Mouse (Mus musculus) limb, embryonic 15.5 days (tissue): ENCODE data around the gene Zfp775. TPM values are rescaled to one million over a fixed set of nuclear protein-coding genes. Genes with fewer than 3 reads are reported as not detected.

Experiments
- ATAC-seq: fragments of 200-750 bp; cut with Nextera tagmentation; 2 replicates; pipeline ENCODE4 v1.8.0; 2017; ENCODE audit warnings: low read depth, moderate TSS enrichment; ENCODE audit not compliant: insufficient number of reproducible peaks, low FRiP score, low TSS enrichment
- H3K27ac ChIP-seq: fragments of 300-500 bp; sonication (generic); 2 replicates; pipeline ENCODE4 v1.5.1; 2015; ENCODE audit warnings: moderate library complexity, mild to moderate bottlenecking, inconsistent platforms
- H3K27me3 ChIP-seq: fragments of 300-500 bp; sonication (generic); 2 replicates; pipeline ENCODE4 v1.6.1; 2015; ENCODE audit warnings: inconsistent platforms
- H3K36me3 ChIP-seq: fragments of 300-500 bp; sonication (generic); 2 replicates; pipeline ENCODE4 v1.6.1; 2015; ENCODE audit warnings: inconsistent platforms
- H3K4me1 ChIP-seq: fragments of 300-500 bp; sonication (generic); 2 replicates; pipeline ENCODE4 v1.6.1; 2015; ENCODE audit warnings: inconsistent platforms
- H3K4me2 ChIP-seq: fragments of 300-500 bp; sonication (generic); 2 replicates; pipeline ENCODE4 v1.6.1; 2015; ENCODE audit warnings: mild to moderate bottlenecking, inconsistent platforms
- H3K4me3 ChIP-seq: fragments of 300-500 bp; sonication (generic); 2 replicates; pipeline ENCODE4 v1.5.1; 2015; ENCODE audit warnings: mild to moderate bottlenecking, inconsistent platforms
- H3K9ac ChIP-seq: fragments of 300-500 bp; sonication (generic); 2 replicates; pipeline ENCODE4 v1.6.1; 2015; ENCODE audit warnings: inconsistent platforms
- H3K9me3 ChIP-seq: fragments of 300-500 bp; sonication (generic); 2 replicates; pipeline ENCODE4 v1.6.1; 2016; ENCODE audit warnings: inconsistent platforms
- WGBS: fragments of 180-500 bp; shearing (Covaris S2); methylation state at CpG from one replicate; pipeline ENCODE4 v1.1.7; 2015; 5-methylcytosine and 5-hydroxymethylcytosine counted together
- polyA plus RNA-seq: library from polyadenylated mRNA; unstranded; fragments of >200 nt; fragmentation: Nextera tagmentation; extraction: Ambion mirVana; gene quantifications from 2 replicates; pipeline ENCODE4 v1.2.1, GENCODE M21; 2015

Zfp775 gene
- polyA plus RNA-seq, 1 experiment from 2014 or later, result 5.4 TPM

DNA sequence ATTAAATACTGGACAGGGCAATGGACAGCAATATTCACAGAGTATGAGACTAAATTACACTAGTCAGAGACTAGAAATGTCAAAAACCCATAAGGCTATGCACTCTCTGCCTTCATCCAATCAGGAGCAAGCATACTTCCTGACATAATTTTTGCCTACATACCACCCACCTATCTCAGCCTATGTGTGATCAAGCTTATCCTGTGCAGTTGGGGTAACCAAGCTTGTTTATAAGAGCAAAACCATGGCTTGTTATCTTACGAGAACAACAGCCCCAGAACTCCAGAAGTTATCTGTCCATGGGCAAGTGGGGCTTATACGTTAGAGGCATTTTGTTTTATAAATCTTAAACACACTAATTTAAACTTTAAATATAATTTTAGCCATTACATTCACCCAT is 33.2 kb downstream of the Zfp775 start:
- no peak overlapping the region for H3K4me3 ChIP-seq
- no peaks in the 10 kb centered on the region for H3K9me3 ChIP-seq
- H3K9ac ChIP-seq, result no peak overlapping the region
- H3K36me3 ChIP-seq, result no peaks in the 10 kb centered on the region
- no peak for ATAC-seq
- H3K4me2 ChIP-seq, result no peak overlapping the region
- peaks cover 2% of the 10 kb centered on the region for H3K27me3 ChIP-seq
- no peak overlapping the region for H3K27ac ChIP-seq
- no peaks in the 10 kb centered on the region for H3K4me1 ChIP-seq
- 78% methylated on average over 2 of the region's 2 CpGs for WGBS

DNA sequence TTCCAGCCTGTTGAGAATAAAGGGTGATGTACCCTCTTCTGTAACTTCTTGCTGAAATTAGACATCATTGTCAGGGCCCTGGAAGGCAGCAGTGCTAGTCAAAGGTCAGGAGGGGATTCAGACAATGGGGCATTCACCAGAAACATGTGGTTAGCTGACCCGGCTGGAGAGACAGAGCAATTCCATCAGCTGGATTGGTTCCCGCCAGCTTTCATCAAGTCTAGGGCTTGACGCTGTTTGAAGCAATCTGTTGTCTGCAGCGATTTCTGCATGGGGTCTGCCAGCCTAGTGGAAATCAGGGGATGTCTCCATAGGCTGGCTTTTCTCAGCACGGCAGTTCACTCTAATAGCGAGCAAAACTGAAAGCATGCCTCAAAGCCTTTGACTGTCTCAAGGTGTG is 34.7 kb downstream of the Zfp775 start:
- 63% methylated on average over 6 of the region's 6 CpGs for WGBS
- no peaks in the 10 kb centered on the region for H3K27me3 ChIP-seq
- H3K4me3 ChIP-seq, result no peak overlapping the region
- H3K36me3 ChIP-seq, result no peaks in the 10 kb centered on the region
- no peak for ATAC-seq
- H3K27ac ChIP-seq, result no peak overlapping the region
- H3K9ac ChIP-seq, result no peak overlapping the region
- no peaks in the 10 kb centered on the region for H3K9me3 ChIP-seq
- H3K4me1 ChIP-seq, result no peaks in the 10 kb centered on the region
- no peak overlapping the region for H3K4me2 ChIP-seq

DNA sequence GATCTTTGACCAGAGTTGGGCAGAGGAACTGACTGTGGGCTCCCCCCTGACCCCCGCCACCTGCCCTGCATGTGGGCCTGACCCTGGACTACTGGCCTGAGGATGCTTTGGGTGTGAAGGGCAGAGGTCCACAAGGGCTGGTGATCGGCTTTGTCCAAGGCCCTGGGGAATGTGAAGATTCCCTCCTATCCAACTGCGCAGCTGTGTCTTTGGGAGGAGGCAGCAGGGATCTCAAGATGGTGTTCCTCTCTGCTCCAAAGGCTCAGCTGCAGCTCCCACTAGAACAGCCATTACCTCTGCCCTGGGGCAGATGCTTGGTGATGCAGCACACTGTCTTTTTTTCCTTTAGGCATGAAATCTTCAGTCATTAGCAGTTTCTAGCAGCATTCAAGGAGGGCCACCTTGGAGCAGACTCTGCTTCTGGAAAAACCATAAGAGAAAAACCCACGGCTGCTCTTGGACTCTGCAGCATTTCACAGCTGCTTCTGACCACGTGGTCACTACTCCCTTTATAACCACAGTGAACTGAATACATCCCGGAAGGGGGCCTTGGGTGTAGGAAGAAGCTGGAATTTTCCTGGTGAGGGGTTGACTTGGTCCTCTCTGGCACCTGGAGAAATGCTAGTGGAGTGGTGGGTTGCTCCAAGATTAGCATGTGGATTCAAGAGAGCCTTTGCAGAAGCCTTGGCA is 36.1 kb downstream of the Zfp775 start:
- WGBS, result 59% methylated on average over 6 of the region's 6 CpGs
- no peaks in the 10 kb centered on the region for H3K36me3 ChIP-seq
- H3K4me1 ChIP-seq, result no peaks in the 10 kb centered on the region
- no peak overlapping the region for H3K4me3 ChIP-seq
- H3K9me3 ChIP-seq, result no peaks in the 10 kb centered on the region
- H3K4me2 ChIP-seq, result no peak overlapping the region
- ATAC-seq, result no peak
- H3K27me3 ChIP-seq, result no peaks in the 10 kb centered on the region
- H3K27ac ChIP-seq, result no peak overlapping the region
- H3K9ac ChIP-seq, result no peak overlapping the region

DNA sequence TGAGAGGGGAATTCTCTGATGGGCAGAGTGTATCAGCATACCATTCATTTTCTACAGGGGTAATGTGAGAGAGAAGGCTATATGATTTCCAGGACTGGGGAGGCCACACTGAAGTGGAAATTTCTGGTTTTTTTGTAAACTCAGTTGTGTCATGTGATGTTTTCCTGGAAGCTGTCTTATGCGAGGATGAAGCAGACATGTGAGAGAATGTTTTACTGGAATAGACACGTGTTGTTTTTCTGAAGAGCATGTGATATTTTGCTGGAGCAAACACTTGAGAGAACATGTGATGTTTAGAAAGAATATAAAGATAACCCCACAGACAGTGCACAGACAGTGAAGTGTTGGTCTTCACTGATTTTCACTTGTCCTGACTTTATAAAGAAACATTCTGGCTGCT is 36.7 kb downstream of the Zfp775 start:
- Histone ChIP-seq H3K27me3 (no peaks in the 10 kb centered on the region), H3K27ac (no peak overlapping the region), H3K9ac (no peak overlapping the region), H3K4me3 (no peak overlapping the region), H3K36me3 (no peaks in the 10 kb centered on the region), H3K4me2 (no peak overlapping the region), H3K9me3 (no peaks in the 10 kb centered on the region), H3K4me1 (no peaks in the 10 kb centered on the region)
- 68% methylated on average over 2 of the region's 2 CpGs for WGBS
- no peak for ATAC-seq

DNA sequence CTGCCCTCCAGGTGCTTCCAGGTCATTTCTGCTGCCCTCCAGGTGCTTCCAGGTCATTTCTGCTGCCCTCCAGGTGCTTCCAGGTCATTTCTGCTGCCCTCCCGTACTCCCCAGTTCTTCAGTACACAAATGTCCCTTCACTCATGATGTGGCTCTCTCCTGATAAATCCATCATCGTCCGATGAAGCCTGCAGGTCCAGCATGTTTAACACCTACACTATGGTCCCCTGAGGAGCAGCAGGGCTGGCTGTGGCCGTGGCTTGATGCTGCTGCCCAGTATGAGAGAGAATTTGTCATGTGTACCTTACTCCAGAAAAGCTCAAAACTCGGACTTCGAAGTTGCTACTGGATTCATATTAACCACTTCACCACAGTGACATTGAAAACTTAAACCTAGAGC is 39.5 kb downstream of the Zfp775 start:
- H3K4me3 ChIP-seq, result no peak overlapping the region
- no peak overlapping the region for H3K4me2 ChIP-seq
- H3K9me3 ChIP-seq, result no peaks in the 10 kb centered on the region
- no peaks in the 10 kb centered on the region for H3K36me3 ChIP-seq
- H3K27me3 ChIP-seq, result no peaks in the 10 kb centered on the region
- WGBS, result 59% methylated on average over 6 of the region's 6 CpGs
- no peak overlapping the region for H3K9ac ChIP-seq
- no peak for ATAC-seq
- H3K4me1 ChIP-seq, result no peaks in the 10 kb centered on the region
- no peak overlapping the region for H3K27ac ChIP-seq

DNA sequence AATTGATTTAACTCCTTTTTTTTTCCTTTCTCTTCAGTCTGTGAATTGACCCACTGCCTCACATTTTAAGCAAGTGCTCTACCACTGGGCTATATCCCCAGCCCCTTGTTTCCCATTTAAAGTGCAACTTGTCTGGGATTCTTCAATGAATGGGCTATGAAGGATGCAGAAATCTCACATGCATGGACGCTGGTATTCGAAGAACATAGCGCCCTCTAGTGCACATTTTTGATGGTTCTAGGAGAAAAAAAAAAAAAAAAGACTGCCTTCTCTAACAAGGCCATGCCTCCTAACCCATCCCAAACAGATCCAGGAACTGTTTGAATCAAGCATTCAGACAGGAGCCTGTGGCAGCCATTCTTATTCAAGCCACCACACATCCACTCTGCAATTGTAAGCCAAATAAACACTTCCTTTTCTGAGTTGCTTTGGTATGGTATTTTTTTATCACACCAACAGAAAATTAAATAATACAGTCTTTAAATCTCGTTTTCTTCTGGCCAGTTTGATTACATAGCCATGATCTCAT is 41.0 kb downstream of the Zfp775 start:
- Histone ChIP-seq H3K9me3 (no peaks in the 10 kb centered on the region), H3K27ac (no peak overlapping the region), H3K36me3 (no peaks in the 10 kb centered on the region), H3K4me1 (no peaks in the 10 kb centered on the region), H3K4me3 (no peak overlapping the region), H3K9ac (no peak overlapping the region), H3K4me2 (no peak overlapping the region), H3K27me3 (no peaks in the 10 kb centered on the region)
- 18% methylated on average over 4 of the region's 4 CpGs for WGBS
- ATAC-seq, result no peak

DNA sequence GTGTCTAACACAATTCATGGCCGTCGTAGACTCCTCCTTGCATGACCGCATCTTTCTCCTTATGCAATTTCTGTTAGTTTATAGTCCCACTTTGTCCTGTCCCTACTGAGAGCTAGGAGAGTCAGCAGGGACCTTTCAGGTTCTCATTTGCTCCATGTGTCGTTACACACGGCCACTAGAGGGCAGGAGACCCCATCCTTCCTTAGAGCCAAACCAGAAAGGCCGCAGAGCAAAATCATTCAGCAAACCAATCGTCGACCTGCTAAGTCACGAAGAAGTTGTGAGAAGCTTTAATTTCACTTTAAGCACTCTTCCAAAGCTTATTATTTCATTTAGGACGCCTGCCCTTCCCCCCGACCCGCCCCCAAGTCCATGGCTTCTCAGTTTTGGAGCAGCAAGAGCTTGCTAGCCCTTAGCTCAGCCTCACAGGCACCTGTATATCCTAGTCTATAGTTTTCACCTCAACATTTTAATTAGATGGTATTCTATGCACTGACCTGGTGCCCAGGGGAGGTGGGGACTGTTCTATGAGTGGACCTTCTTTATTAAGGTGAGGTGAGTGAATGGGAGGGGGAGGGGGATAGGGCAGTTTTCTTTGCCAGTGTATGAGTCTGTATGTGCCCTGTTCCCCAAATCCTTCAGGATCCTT is 43.9 kb downstream of the Zfp775 start:
- Histone ChIP-seq H3K4me3 (no peak overlapping the region), H3K27ac (no peak overlapping the region), H3K9ac (no peak overlapping the region), H3K4me2 (no peak overlapping the region), H3K27me3 (no peaks in the 10 kb centered on the region), H3K36me3 (no peaks in the 10 kb centered on the region), H3K4me1 (no peaks in the 10 kb centered on the region), H3K9me3 (no peaks in the 10 kb centered on the region)
- ATAC-seq, result no peak
- 9% methylated on average over 12 of the region's 12 CpGs for WGBS

DNA sequence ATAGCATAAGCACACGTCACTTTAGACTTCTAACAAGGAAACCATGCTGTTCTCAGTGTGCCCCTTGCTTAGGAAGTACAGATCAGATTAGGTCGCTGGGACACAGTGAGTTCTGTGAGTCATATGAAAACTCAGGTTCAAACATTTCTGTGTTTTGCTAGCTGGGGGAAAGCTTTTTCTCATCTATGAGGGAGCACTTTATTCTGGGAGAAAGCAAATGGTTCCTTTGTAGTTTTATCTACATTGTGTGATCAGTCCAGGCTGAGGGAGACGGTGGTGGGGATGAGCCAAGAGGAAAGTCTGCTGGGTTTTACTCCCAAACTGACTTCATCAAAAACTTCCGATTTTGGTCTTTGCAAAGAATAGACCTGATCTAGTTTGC is 44.4 kb downstream of the Zfp775 start:
- no peak overlapping the region for H3K9ac ChIP-seq
- ATAC-seq, result no peak
- no peaks in the 10 kb centered on the region for H3K36me3 ChIP-seq
- 82% methylated on average over 4 of the region's 4 CpGs for WGBS
- H3K4me1 ChIP-seq, result no peaks in the 10 kb centered on the region
- no peak overlapping the region for H3K4me2 ChIP-seq
- H3K27ac ChIP-seq, result no peak overlapping the region
- no peaks in the 10 kb centered on the region for H3K27me3 ChIP-seq
- H3K9me3 ChIP-seq, result no peaks in the 10 kb centered on the region
- H3K4me3 ChIP-seq, result no peak overlapping the region

DNA sequence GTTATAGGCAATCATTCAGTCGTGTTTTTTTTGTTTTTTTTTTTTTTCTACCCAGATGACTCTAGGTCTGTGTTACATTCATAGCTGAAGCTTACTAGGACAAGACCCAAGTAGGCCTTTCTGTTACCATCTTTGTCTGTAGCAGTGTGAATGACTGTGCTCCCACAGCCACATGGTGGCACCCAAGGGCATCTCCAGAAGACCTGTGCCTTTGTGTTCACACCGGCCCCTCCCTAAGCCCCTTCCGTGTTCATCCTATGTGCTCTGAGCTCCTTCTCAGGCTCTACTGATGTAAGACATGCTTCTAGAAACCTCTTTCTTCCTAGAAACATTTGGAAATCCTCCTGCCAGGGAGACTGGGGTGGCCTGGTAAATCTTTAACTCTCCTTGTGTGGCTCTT is 45.1 kb downstream of the Zfp775 start, which contains the start of gene Gimap8:
Gimap8 (plus strand) TSS at position 240 of the 400 bp plus-strand sequence.
- H3K4me2 ChIP-seq, result no peak within 1 kb of the TSS
- 46% methylated on average over 3 of the region's 3 CpGs for WGBS

DNA sequence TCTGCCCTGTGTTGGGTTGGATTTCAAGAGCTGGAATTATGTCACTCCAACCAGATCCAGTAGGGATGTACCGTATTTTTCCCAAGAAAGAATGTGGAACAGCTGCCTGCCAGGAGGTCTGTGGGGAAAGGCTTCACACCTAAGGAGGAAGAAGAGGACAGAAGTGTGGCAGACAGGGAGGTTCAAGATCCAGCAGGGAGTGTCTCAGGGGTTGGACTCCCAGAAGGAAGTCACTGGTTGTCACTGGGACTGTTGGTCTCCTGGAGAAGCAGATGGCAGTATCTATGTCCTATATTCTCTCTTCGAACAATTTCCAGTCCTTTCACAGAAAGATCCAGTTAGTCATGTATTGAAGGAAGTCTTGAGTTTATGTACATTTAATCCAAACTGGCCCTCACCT is 45.7 kb downstream of the Zfp775 start:
- Histone ChIP-seq H3K9me3 (no peaks in the 10 kb centered on the region), H3K4me2 (no peak overlapping the region), H3K36me3 (no peaks in the 10 kb centered on the region), H3K27ac (no peak overlapping the region), H3K9ac (no peak overlapping the region), H3K27me3 (no peaks in the 10 kb centered on the region), H3K4me3 (no peak overlapping the region), H3K4me1 (no peaks in the 10 kb centered on the region)
- WGBS, result 78% methylated on average over 2 of the region's 2 CpGs
- no peak for ATAC-seq

More for the DNA sequence above, 45.1 kb downstream of the Zfp775 start, which contains the start of gene Gimap8:
- no peaks in the 10 kb centered on the region for H3K4me1 ChIP-seq
- no peak within 1 kb of the TSS for H3K9ac ChIP-seq
- no peak within 1 kb of the TSS for H3K4me3 ChIP-seq
- no peak within 1 kb of the TSS for H3K27ac ChIP-seq
- no peaks in the 10 kb centered on the region for H3K9me3 ChIP-seq
- ATAC-seq, result no peak
- H3K27me3 ChIP-seq, result no peaks in the 10 kb centered on the region
- H3K36me3 ChIP-seq, result no peaks in the 10 kb centered on the region

DNA sequence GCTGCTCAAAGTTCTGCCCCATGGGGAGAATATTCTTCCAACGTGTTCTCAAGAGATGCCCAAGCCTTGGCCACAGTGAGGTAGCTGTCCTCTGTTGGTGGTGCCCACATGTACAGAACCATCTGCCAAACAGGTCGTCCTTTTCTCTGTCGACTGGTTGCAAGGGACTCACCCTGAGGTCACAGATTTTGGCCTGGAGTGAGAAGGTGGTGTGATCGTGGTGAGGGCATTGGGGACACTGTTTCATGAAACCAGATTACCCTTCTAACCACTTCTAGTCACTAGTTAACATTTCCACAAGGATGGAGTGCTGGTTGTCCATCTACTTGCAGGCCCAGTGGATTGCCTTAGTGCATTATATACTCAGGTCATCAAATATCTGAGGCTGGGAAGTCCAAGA is 46.9 kb downstream of the Zfp775 start:
- H3K36me3 ChIP-seq, result no peaks in the 10 kb centered on the region
- H3K27ac ChIP-seq, result no peak overlapping the region
- WGBS, result 82% methylated on average over 4 of the region's 4 CpGs
- H3K9me3 ChIP-seq, result no peaks in the 10 kb centered on the region
- H3K27me3 ChIP-seq, result no peaks in the 10 kb centered on the region
- no peak overlapping the region for H3K4me2 ChIP-seq
- no peak overlapping the region for H3K4me3 ChIP-seq
- no peak for ATAC-seq
- H3K4me1 ChIP-seq, result no peaks in the 10 kb centered on the region
- H3K9ac ChIP-seq, result no peak overlapping the region

DNA sequence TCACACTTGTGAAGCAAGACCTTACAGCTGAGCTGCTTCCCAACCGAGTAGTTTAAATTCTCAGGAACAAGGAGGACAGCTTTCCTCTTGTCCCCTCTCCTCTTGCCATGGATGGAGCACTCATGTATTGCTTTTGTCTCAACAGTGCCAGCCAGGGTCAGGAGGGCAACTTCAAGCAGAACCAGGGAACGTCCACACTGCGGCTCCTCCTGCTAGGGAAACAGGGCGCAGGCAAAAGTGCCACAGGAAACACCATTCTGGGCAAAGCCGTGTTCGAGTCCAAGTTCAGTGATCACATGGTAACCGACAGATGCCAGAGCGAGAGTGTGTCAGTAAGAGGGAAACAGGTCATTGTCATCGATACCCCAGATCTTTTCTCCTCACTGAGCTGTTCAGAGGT is 48.2 kb downstream of the Zfp775 start:
- Histone ChIP-seq H3K36me3 (no peaks in the 10 kb centered on the region), H3K27ac (no peak overlapping the region), H3K4me1 (no peaks in the 10 kb centered on the region), H3K9ac (no peak overlapping the region), H3K4me3 (no peak overlapping the region), H3K27me3 (no peaks in the 10 kb centered on the region), H3K9me3 (no peaks in the 10 kb centered on the region), H3K4me2 (no peak overlapping the region)
- WGBS, result 86% methylated on average over 9 of the region's 9 CpGs
- ATAC-seq, result no peak
